In genomic region chr2:6367497-6367896, GRCm38 (mm10) we compare ENCODE assay signal across 17 mouse cellular contexts. TPM values are rescaled to one million over a fixed set of nuclear protein-coding genes. Genes with fewer than 3 reads are reported as not detected.
DNase-seq lines count a peak whose midpoint lies in the region; ATAC-seq and TF ChIP-seq lines count a peak whose summit lies in the region.
"Had no signal": no experiment of that assay in that cellular context is flagged by ENCODE, and none has a peak within 500 bp of the region (broad histone marks: within the 10 kb centered on the region; RNA-seq: fewer than 3 reads in every experiment).

No protein-coding gene starts in this region.

- DNase-seq in liver, postnatal 0 days: no peak
- DNase-seq in stomach, postnatal 0 days (ENCODE audit: low spot score): no peak
- DNase-seq in embryonic facial prominence, embryonic 14.5 days (ENCODE audit: low spot score): no peak
- DNase-seq in T-cell, adult 2 months (ENCODE audit: low spot score): no peak
- DNase-seq: adrenal gland, postnatal 36 days; cerebellum, adult 9-10 months; gastrocnemius, adult 2 months; heart, postnatal 36 days; kidney, adult 18-20 months had no signal

- no peak overlapping the region for H3K27ac ChIP-seq in liver, embryonic 12.5 days
- no peak overlapping the region for H3K27ac ChIP-seq in liver, postnatal 0 days (ENCODE audit: low read depth)
- H3K27ac ChIP-seq in stomach, embryonic 15.5 days: peak overlapping the region; percentile 40
- no peak overlapping the region for H3K27ac ChIP-seq in stomach, postnatal 0 days (replicated peaks)
- H3K27ac ChIP-seq in embryonic facial prominence, embryonic 14.5 days (replicated peaks; ENCODE audit: low read depth, low read length): 0 out of 2 replicates have a peak overlapping the region, but pooled peaks have one; percentile 28
- H3K27ac ChIP-seq: embryonic facial prominence, embryonic 12.5 days; gastrocnemius, adult 2 months; kidney, postnatal 0 days; liver, embryonic 14.5 days had no signal

- no peak overlapping the region for H3K4me2 ChIP-seq in liver, embryonic 12.5 days
- no peak overlapping the region for H3K4me2 ChIP-seq in liver, postnatal 0 days (ENCODE audit: low read depth, low read length)
- no peak overlapping the region for H3K4me2 ChIP-seq in stomach, embryonic 15.5 days
- no peak overlapping the region for H3K4me2 ChIP-seq in stomach, postnatal 0 days (replicated peaks; ENCODE audit: low read depth)
- no peak overlapping the region for H3K4me2 ChIP-seq in embryonic facial prominence, embryonic 14.5 days (ENCODE audit: low read depth, low read length)
- H3K4me2 ChIP-seq: embryonic facial prominence, embryonic 12.5 days; hindbrain, embryonic 13.5 days; midbrain, embryonic 12.5 days had no signal

- no peak for TF ChIP-seq CTCF in liver, postnatal 0 days (IDR thresholded peaks at IDR 0.05; ENCODE audit: low read depth)
- no peak for TF ChIP-seq CTCF in stomach, postnatal 0 days (IDR thresholded peaks at IDR 0.05; ENCODE audit: low read depth)

- ATAC-seq in liver, embryonic 12.5 days: 0 out of 2 replicates have a peak, but pooled peaks have one; percentile 11
- no peak for ATAC-seq in liver, postnatal 0 days
- no peak for ATAC-seq in stomach, embryonic 15.5 days (ENCODE audit: insufficient read depth, low FRiP score, low read depth)
- no peak for ATAC-seq in stomach, postnatal 0 days (ENCODE audit: low FRiP score, low TSS enrichment)
- ATAC-seq in embryonic facial prominence, embryonic 14.5 days (ENCODE audit: low read depth): no peak
- no peak for ATAC-seq in CD4-positive, CD25-positive, alpha-beta regulatory T cell, adult 4 months

- H3K9ac ChIP-seq in liver, embryonic 12.5 days: no peak overlapping the region
- no peak overlapping the region for H3K9ac ChIP-seq in liver, postnatal 0 days (replicated peaks)
- no peak overlapping the region for H3K9ac ChIP-seq in stomach, embryonic 15.5 days
- H3K9ac ChIP-seq in stomach, postnatal 0 days (ENCODE audit: low read length): no peak overlapping the region
- no peak overlapping the region for H3K9ac ChIP-seq in embryonic facial prominence, embryonic 14.5 days (ENCODE audit: low read depth, low read length)
- H3K9ac ChIP-seq: embryonic facial prominence, embryonic 12.5 days; hindbrain, embryonic 13.5 days; liver, embryonic 14.5 days; midbrain, embryonic 12.5 days had no signal

- H3K4me3 ChIP-seq in liver, embryonic 12.5 days: no peak overlapping the region
- H3K4me3 ChIP-seq in liver, postnatal 0 days (ENCODE audit: low read depth, low read length): no peak overlapping the region
- H3K4me3 ChIP-seq in stomach, embryonic 15.5 days (replicated peaks): no peak overlapping the region
- no peak overlapping the region for H3K4me3 ChIP-seq in stomach, postnatal 0 days (ENCODE audit: low read depth, low read length)
- H3K4me3 ChIP-seq in embryonic facial prominence, embryonic 14.5 days (ENCODE audit: low read depth, low read length): no peak overlapping the region
- H3K4me3 ChIP-seq: embryonic facial prominence, embryonic 12.5 days; gastrocnemius, adult 2 months; hindbrain, embryonic 13.5 days; midbrain, embryonic 12.5 days had no signal

- peaks cover 70% of the 10 kb centered on the region for H3K4me1 ChIP-seq in liver, embryonic 12.5 days
- H3K4me1 ChIP-seq in liver, postnatal 0 days (ENCODE audit: insufficient read depth): peaks cover 14% of the 10 kb centered on the region
- H3K4me1 ChIP-seq in stomach, embryonic 15.5 days: peaks cover 14% of the 10 kb centered on the region; the same call in 1 of the 2 replicates
- H3K4me1 ChIP-seq in stomach, postnatal 0 days (replicated peaks; ENCODE audit: control insufficient read depth, insufficient read depth): 0 out of 2 replicates have a peak, but pooled peaks cover 5% of the 10 kb centered on the region
- peaks cover 15% of the 10 kb centered on the region for H3K4me1 ChIP-seq in embryonic facial prominence, embryonic 14.5 days (ENCODE audit: control insufficient read depth, insufficient read depth, low read length)

- no peaks in the 10 kb centered on the region for H3K36me3 ChIP-seq in liver, embryonic 12.5 days
- no peaks in the 10 kb centered on the region for H3K36me3 ChIP-seq in liver, postnatal 0 days (replicated peaks; ENCODE audit: insufficient read depth, low read length)
- H3K36me3 ChIP-seq in stomach, embryonic 15.5 days: no peaks in the 10 kb centered on the region
- H3K36me3 ChIP-seq in stomach, postnatal 0 days (ENCODE audit: control insufficient read depth, insufficient read depth, low read length): no peaks in the 10 kb centered on the region
- no peaks in the 10 kb centered on the region for H3K36me3 ChIP-seq in embryonic facial prominence, embryonic 14.5 days (ENCODE audit: control insufficient read depth, insufficient read depth, low read length)
- H3K36me3 ChIP-seq: embryonic facial prominence, embryonic 12.5 days; hindbrain, embryonic 13.5 days; midbrain, embryonic 12.5 days had no signal

- no peak for TF ChIP-seq EP300 in liver, postnatal 0 days (IDR thresholded peaks at IDR 0.05; ENCODE audit: low read depth)
- TF ChIP-seq EP300 in stomach, postnatal 0 days (optimal IDR thresholded peaks at IDR 0.05): no peak

- no peaks in the 10 kb centered on the region for H3K27me3 ChIP-seq in liver, embryonic 12.5 days (replicated peaks)
- H3K27me3 ChIP-seq in liver, postnatal 0 days (ENCODE audit: insufficient read depth, low read length): no peaks in the 10 kb centered on the region
- H3K27me3 ChIP-seq in stomach, embryonic 15.5 days (replicated peaks): no peaks in the 10 kb centered on the region
- H3K27me3 ChIP-seq in stomach, postnatal 0 days (ENCODE audit: control insufficient read depth, insufficient read depth, low read length): no peaks in the 10 kb centered on the region
- no peaks in the 10 kb centered on the region for H3K27me3 ChIP-seq in embryonic facial prominence, embryonic 14.5 days (replicated peaks; ENCODE audit: control insufficient read depth, insufficient read depth, low read length)
- H3K27me3 ChIP-seq: embryonic facial prominence, embryonic 12.5 days; hindbrain, embryonic 13.5 days; midbrain, embryonic 12.5 days had no signal

- 72% methylated on average over 6 of the region's 6 CpGs for WGBS in liver, embryonic 12.5 days (ENCODE audit: insufficient replicate concordance)
- 85% methylated on average over 6 of the region's 6 CpGs for WGBS in liver, postnatal 0 days (ENCODE audit: insufficient replicate concordance)
- 81% methylated on average over 6 of the region's 6 CpGs for WGBS in stomach, embryonic 15.5 days
- WGBS in stomach, postnatal 0 days: 86% methylated on average over 6 of the region's 6 CpGs
- WGBS in embryonic facial prominence, embryonic 14.5 days: 86% methylated on average over 6 of the region's 6 CpGs

- no peaks in the 10 kb centered on the region for H3K9me3 ChIP-seq in liver, embryonic 12.5 days (replicated peaks)
- H3K9me3 ChIP-seq in liver, postnatal 0 days (ENCODE audit: low read length): no peaks in the 10 kb centered on the region
- no peaks in the 10 kb centered on the region for H3K9me3 ChIP-seq in stomach, embryonic 15.5 days
- no peaks in the 10 kb centered on the region for H3K9me3 ChIP-seq in stomach, postnatal 0 days (ENCODE audit: control insufficient read depth, low read length)
- H3K9me3 ChIP-seq in embryonic facial prominence, embryonic 14.5 days (ENCODE audit: control insufficient read depth, low read length): no peaks in the 10 kb centered on the region
- H3K9me3 ChIP-seq: embryonic facial prominence, embryonic 12.5 days; hindbrain, embryonic 13.5 days; midbrain, embryonic 12.5 days had no signal

RNA-seq across cellular contexts. Expression of gene Usp6nl, which starts 45.0 kb away (rescaled TPM):
- 7.7 and 7.9 TPM in 2 replicates for polyA plus RNA-seq in liver, embryonic 12.5 days (2016; fragmentation: Nextera tagmentation; extraction: Ambion mirVana)
- polyA plus RNA-seq in liver, postnatal 0 days (2015; fragmentation: Nextera tagmentation; extraction: Ambion mirVana): 4.6 and 5.1 TPM in 2 replicates
- 9.1 and 11.3 TPM in 2 replicates for polyA plus RNA-seq in stomach, embryonic 15.5 days (2015; fragmentation: Nextera tagmentation; extraction: Ambion mirVana)
- polyA plus RNA-seq in stomach, postnatal 0 days (2015; fragmentation: Nextera tagmentation; extraction: Ambion mirVana): 7.4 and 8.9 TPM in 2 replicates
- 8.0 and 8.5 TPM in 2 replicates for polyA plus RNA-seq in embryonic facial prominence, embryonic 14.5 days (2014; fragmentation: Nextera tagmentation; extraction: Ambion mirVana)
- polyA plus RNA-seq in CD4-positive, CD25-positive, alpha-beta regulatory T cell, adult 4 months (2017; shearing (Covaris generic)): 10 to 100 TPM in 1 of 2 experiments, 1 to 10 TPM in 1; 7.7 to 10.2 TPM

Comparison
In these comparisons a context has a peak if more than half of its experiments do, and no peak if none do; other contexts are left out.
1. H3K27ac ChIP-seq: peak in stomach, embryonic 15.5 days (single experiment) and embryonic facial prominence, embryonic 14.5 days (single experiment); none in liver, embryonic 12.5 days (single experiment), liver, postnatal 0 days (single experiment) and stomach, postnatal 0 days (single experiment).